Comparison of ENCODE assay signal across 8 mouse cellular contexts in the genomic region with DNA sequence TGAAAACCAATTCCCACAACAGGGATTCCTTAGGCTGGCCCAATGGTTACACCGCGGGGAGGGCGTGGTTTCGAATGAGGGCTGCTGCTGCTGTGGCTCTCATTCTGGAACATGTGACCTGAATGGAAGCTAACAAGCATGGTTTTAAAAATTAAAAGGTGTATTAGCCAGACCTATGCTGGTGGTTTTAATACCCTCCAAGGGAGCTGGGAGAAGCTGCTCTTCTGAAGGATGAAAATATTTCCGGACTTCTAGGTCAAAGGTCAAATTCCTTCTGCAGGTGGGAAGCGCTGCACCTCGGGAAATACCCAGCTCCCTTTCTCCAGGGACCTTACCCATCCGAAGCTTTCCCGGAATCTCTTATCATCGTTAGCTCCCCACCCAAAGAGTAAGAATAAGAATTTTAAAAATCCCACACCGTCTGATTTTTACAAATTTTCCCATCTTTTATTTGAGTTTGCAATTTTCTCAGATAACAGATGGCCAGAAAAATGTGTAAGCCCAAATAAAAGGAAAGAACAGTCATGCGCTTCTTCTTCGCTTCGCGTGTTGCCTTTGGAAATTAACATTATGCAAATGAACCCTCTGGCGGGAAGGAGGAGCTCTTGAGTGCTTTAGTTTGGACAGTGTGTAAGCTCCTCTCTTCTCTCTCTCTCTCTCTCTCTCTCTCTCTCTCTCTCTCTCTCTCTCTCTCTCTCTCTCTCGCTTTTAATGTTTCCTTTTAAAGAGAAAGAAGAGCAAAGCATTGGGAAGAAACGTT.
DNase-seq lines count a peak whose midpoint lies in the region; ATAC-seq and TF ChIP-seq lines count a peak whose summit lies in the region.

No protein-coding gene starts in this region.

- H3K27me3 ChIP-seq in kidney, embryonic 15.5 days = no peaks in the 10 kb centered on the region
- no peaks in the 10 kb centered on the region for H3K27me3 ChIP-seq in stomach, embryonic 14.5 days (ENCODE audit: control insufficient read depth, insufficient read depth, low read length)

- H3K27ac ChIP-seq in gastrocnemius, adult 2 months = peak overlapping the region; percentile 13; the same call in 1 of the 2 replicates
- H3K27ac ChIP-seq in kidney, embryonic 15.5 days = peak overlapping the region; percentile 48
- peak overlapping the region; percentile 99 for H3K27ac ChIP-seq in stomach, embryonic 14.5 days (ENCODE audit: low read length)

- 40% methylated on average over 17 of the region's 18 CpGs for WGBS in kidney, embryonic 15.5 days
- 20% methylated on average over 17 of the region's 18 CpGs for WGBS in stomach, embryonic 14.5 days

- H3K9ac ChIP-seq in kidney, embryonic 15.5 days = no peak overlapping the region
- no peak overlapping the region for H3K9ac ChIP-seq in stomach, embryonic 14.5 days (replicated peaks; ENCODE audit: low read depth, low read length)

- no peak for ATAC-seq in kidney, embryonic 15.5 days (replicated peaks; ENCODE audit: low FRiP score)
- no peak for ATAC-seq in stomach, embryonic 14.5 days (ENCODE audit: insufficient number of reproducible peaks, insufficient read depth, low FRiP score, low read depth)
- no peak for ATAC-seq in megakaryocyte, adult 5-6 weeks (ENCODE audit: poor library complexity, severe bottlenecking)

- peak; percentile 40 for DNase-seq in gastrocnemius, adult 2 months
- DNase-seq in gastrocnemius, postnatal 4 days (ENCODE audit: low spot score in 2 of 2) = no peak
- peak; percentile 48 for DNase-seq in urinary bladder, postnatal 14 days (ENCODE audit: low spot score)
- DNase-seq in urinary bladder, adult 2 months (ENCODE audit: low spot score) = no peak
- no peak for DNase-seq in spleen, postnatal 4 days (ENCODE audit: low spot score in 2 of 2)

- peaks cover 73% of the 10 kb centered on the region for H3K4me1 ChIP-seq in kidney, embryonic 15.5 days
- H3K4me1 ChIP-seq in stomach, embryonic 14.5 days (ENCODE audit: control insufficient read depth, insufficient read depth, low read length) = peaks cover 66% of the 10 kb centered on the region

- intact Hi-C loops in gastrocnemius, adult 2 months (cut with DNase I) = no loop called here

- no peaks in the 10 kb centered on the region for H3K36me3 ChIP-seq in kidney, embryonic 15.5 days
- no peaks in the 10 kb centered on the region for H3K36me3 ChIP-seq in stomach, embryonic 14.5 days (ENCODE audit: control insufficient read depth, insufficient read depth, low read length)

- H3K4me3 ChIP-seq in gastrocnemius, adult 2 months = peak overlapping the region; percentile 56
- H3K4me3 ChIP-seq in kidney, embryonic 15.5 days (replicated peaks) = no peak overlapping the region
- H3K4me3 ChIP-seq in stomach, embryonic 14.5 days (ENCODE audit: low read depth, low read length) = no peak overlapping the region

- no peak for TF ChIP-seq CTCF in gastrocnemius, adult 2 months (IDR thresholded peaks at IDR 0.05)

- H3K4me2 ChIP-seq in kidney, embryonic 15.5 days = no peak overlapping the region
- H3K4me2 ChIP-seq in stomach, embryonic 14.5 days (replicated peaks; ENCODE audit: low read depth, low read length) = 0 out of 2 replicates have a peak overlapping the region, but pooled peaks have one; percentile 12

- H3K9me3 ChIP-seq in kidney, embryonic 15.5 days (replicated peaks) = no peaks in the 10 kb centered on the region
- no peaks in the 10 kb centered on the region for H3K9me3 ChIP-seq in stomach, embryonic 14.5 days (ENCODE audit: control insufficient read depth, low read depth, low read length)

Comparison
In these comparisons a context has a peak if more than half of its experiments do, and no peak if none do; other contexts are left out.
1. DNase-seq: peak in gastrocnemius, adult 2 months (single experiment) and urinary bladder, postnatal 14 days (single experiment); none in gastrocnemius, postnatal 4 days (0 of 2), urinary bladder, adult 2 months (single experiment) and spleen, postnatal 4 days (0 of 2).
2. H3K27ac ChIP-seq: peak in every context shown above with its lines; median percentile 99 in stomach, embryonic 14.5 days; 48 in kidney, embryonic 15.5 days; 13 in gastrocnemius, adult 2 months.